Mouse (Mus musculus): ENCODE measurements at regions not wholly inside any gene's neighbourhood (a gene's known extent, or its start where the extent isn't known, plus 50 kb on each side); places are given as distances from the start of the nearest gene placed in this dataset.

DNA sequence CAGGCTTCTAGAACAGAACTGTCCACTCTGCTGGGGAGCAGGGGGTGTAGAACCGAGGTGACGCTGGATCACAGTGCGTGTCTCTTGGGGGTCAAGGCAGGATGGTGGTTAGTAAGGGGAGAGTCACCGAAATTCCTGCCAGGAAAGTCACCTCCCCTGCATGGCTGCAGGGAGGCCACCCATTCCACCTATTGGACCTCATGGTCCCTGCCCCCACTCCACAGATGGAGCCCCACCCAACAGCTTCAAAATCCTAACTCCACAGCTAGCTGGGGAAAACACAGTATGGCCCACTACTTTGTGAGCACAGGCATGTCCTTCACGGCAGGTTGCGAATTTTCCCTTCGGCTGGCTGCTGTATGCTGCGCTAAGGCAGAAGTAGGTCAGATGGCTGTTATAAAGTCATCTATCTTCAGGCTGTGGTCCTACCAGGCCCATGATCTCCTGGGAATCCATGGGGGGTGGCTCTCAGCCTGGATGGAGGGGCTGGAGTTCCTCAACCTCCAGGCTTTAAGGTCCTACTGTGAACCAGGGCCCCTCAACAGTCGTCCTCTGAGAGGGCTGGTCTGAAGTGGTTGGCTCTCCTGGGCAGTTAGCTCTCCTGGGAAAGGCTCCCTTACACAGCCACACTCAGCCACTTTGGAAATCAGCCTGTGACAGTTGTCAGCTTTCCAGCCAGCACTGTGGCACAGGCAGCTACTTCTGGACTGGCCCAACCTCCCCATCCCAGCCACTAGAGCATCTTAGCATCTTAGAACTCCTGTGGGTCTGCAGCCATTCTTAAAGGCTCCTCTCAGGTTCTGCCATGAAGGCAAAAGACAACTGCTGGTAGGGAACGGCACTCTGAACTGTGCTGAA is 124.0 kb upstream of the Klf14 start:
- TF ChIP-seq POLR2A (IDR thresholded peaks at IDR 0.05; ENCODE audit: insufficient read depth, low read length), result no peak
- TF ChIP-seq EP300 (IDR thresholded peaks at IDR 0.05; ENCODE audit: insufficient read depth, low read depth, low read length), result no peak
